Mouse (Mus musculus) midbrain, embryonic 11.5 days (tissue): ENCODE data around the gene Commd2. TPM values are rescaled to one million over a fixed set of nuclear protein-coding genes. Genes with fewer than 3 reads are reported as not detected.

Experiments
- ATAC-seq: fragments of 200-750 bp; cut with Nextera tagmentation; 2 replicates; pipeline ENCODE4 v1.8.0; 2017; ENCODE audit warnings: moderate TSS enrichment, moderate library complexity; ENCODE audit not compliant: low FRiP score
- DNase-seq: peaks from one replicate; pipeline ENCODE4 v3.0.0; 2015; ENCODE audit warnings: low spot score; ENCODE audit errors: missing footprints
- H3K27ac ChIP-seq: fragments of 300-500 bp; sonication (generic); 2 replicates; pipeline ENCODE4 v1.5.1; 2014; ENCODE audit warnings: low read depth, low read length
- H3K27me3 ChIP-seq: fragments of 300-500 bp; sonication (generic); 2 replicates; pipeline ENCODE4 v1.6.1; 2014; ENCODE audit warnings: mild to moderate bottlenecking, low read length, moderate library complexity, mixed read lengths; ENCODE audit not compliant: control insufficient read depth, insufficient read depth
- H3K36me3 ChIP-seq: fragments of 300-500 bp; sonication (generic); 2 replicates; pipeline ENCODE4 v1.6.1; 2014; ENCODE audit warnings: mild to moderate bottlenecking, low read length, moderate library complexity, mixed read lengths; ENCODE audit not compliant: control insufficient read depth, insufficient read depth
- H3K4me1 ChIP-seq: fragments of 300-500 bp; sonication (generic); 2 replicates; pipeline ENCODE4 v1.6.1; 2014; ENCODE audit warnings: low read length; ENCODE audit not compliant: control insufficient read depth, insufficient read depth
- H3K4me2 ChIP-seq: fragments of 300-500 bp; sonication (generic); 2 replicates; pipeline ENCODE4 v1.6.1; 2014; ENCODE audit warnings: mild to moderate bottlenecking, moderate library complexity
- H3K4me3 ChIP-seq: fragments of 300-500 bp; sonication (generic); 2 replicates; pipeline ENCODE4 v1.5.1; 2014; ENCODE audit warnings: low read depth, low read length
- H3K9ac ChIP-seq: fragments of 300-500 bp; sonication (generic); 2 replicates; pipeline ENCODE4 v1.6.1; 2014; ENCODE audit warnings: low read length
- H3K9me3 ChIP-seq: fragments of 300-500 bp; sonication (generic); 2 replicates; pipeline ENCODE4 v1.6.1; 2016; ENCODE audit warnings: low read length; ENCODE audit not compliant: control insufficient read depth
- WGBS: fragments of 180-500 bp; shearing (Covaris S2); extraction: QIAGEN DNeasy Blood & Tissue Kit; methylation state at CpG from one replicate; pipeline ENCODE4 v1.1.7; 2014; 5-methylcytosine and 5-hydroxymethylcytosine counted together
- polyA plus RNA-seq: library from polyadenylated mRNA; unstranded; fragments of >200 nt; fragmentation: Nextera tagmentation; extraction: Ambion mirVana; gene quantifications from 2 replicates; pipeline ENCODE4 v1.2.1, GENCODE M21; 2014

Commd2 gene
- polyA plus RNA-seq, 1 experiment from 2014 or later, result 99.9 TPM

DNA sequence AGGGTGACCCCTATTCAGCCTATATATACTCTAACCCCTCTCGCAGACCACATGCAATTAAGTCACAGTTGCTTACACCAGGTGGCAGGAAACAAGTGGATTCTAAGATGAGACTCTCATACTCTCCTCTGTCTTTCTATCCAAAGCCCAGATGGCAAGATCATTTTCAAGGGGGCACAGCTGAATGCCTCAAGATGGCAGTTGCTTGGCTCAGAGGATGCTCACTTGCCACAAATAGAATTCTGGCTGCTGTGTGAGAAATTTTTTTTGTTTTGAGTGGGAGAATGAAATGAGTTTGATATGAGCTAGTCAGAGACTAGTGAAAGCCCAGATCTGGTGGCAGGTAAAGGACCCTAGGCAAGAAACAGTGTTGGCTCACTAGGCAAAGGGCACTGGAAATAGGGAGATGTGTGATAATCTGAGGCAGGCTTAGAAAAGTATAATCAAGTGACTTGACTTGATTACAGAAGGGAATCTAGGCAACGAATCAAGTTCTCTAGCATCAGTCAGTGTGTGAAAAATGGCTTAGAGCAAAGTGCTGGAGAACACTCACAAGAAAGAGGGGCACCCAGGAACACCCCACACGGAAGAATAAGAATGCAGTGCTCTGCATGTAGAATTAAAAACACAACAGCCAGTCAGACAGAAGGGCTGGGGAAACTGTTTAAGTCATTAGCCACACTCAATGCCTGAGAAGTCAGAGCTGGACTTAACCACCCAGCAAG, 16.6 kb downstream of the Commd2 start:
- Histone ChIP-seq H3K4me3 (no peak overlapping the region), H3K4me2 (no peak overlapping the region), H3K9ac (no peak overlapping the region), H3K27me3 (no peaks in the 10 kb centered on the region), H3K36me3 (no peaks in the 10 kb centered on the region), H3K4me1 (no peaks in the 10 kb centered on the region), H3K27ac (no peak overlapping the region), H3K9me3 (no peaks in the 10 kb centered on the region)
- DNase-seq (peak; percentile 10), ATAC-seq (no peak)
- WGBS, result 83% methylated on average over 3 of the region's 3 CpGs

DNA sequence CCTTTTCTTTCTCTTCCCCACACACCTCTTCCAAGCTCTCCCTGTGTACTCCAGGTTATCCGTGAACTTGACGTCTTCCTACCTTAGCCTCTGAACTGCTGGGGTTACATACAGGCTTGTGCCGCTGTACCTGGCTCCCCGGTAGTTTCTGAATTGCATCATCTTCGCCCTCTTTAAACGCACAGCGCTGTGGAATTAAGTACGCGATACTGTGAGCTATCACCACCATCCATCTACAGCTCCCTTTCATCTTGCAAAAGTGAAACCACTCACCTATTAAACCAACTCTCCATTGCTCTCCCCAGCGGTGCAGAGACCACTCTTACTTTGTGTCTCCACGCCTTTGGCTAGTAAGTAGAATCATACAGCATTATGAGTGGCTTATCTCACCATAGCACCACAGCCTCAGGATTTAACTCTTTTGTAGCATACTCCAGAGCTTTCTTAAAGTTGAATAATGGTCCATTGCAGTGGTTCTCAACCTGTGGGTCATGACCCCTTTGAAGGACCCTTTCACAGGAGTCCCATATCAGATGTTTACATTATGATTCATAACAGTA, 24.5 kb downstream of the Commd2 start:
- Histone ChIP-seq H3K4me3 (no peak overlapping the region), H3K9me3 (no peaks in the 10 kb centered on the region), H3K9ac (no peak overlapping the region), H3K4me2 (no peak overlapping the region), H3K27ac (no peak overlapping the region), H3K4me1 (no peaks in the 10 kb centered on the region), H3K36me3 (no peaks in the 10 kb centered on the region), H3K27me3 (no peaks in the 10 kb centered on the region)
- DNase-seq (peak; percentile 62), ATAC-seq (no peak)
- 82% methylated on average over 11 of the region's 11 CpGs for WGBS

DNA sequence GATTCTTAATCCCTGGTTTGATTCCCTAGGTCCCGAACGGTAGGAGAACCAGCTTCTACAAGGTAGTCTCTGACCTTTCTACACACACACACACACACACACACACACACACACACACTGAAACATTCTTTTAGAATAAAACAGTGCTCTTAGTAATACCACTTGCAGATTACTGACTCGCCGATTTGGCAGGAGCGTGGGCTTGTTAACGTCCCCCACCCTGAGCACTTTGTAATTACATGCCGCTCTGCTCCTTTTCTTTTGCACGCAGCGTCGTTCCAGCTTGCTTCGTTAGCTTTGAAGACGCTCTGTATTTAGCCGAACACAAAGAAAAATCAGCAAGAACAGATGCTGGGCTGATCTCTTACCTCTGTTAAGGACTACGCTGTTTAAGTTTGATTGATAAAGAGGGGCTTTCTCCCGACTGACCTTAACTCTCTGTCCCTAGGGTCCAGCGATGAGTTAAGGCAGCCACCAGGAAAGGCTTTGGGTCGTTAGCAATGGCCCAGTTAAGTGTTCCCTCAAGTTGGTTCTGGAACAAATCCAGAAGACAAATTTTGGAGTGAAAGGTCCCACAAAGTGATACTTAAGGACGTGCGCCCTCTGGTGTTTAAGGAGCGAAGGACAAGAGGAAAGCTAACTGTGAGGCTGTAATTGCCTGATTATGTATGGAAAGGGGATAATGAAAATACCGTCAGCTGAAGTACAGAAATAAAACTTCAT, 26.1 kb downstream of the Commd2 start:
- Histone ChIP-seq H3K4me2 (peak overlapping the region; percentile 34), H3K9me3 (no peaks in the 10 kb centered on the region), H3K27ac (no peak overlapping the region), H3K27me3 (no peaks in the 10 kb centered on the region), H3K4me1 (no peaks in the 10 kb centered on the region), H3K4me3 (peak overlapping the region; percentile 4; the same call in 1 of the 2 replicates), H3K9ac (peak overlapping the region; percentile 9; the same call in 1 of the 2 replicates), H3K36me3 (no peaks in the 10 kb centered on the region)
- 24% methylated on average over 21 of the region's 21 CpGs for WGBS
- peak; percentile 98 for DNase-seq
- ATAC-seq, result peak; percentile 62

DNA sequence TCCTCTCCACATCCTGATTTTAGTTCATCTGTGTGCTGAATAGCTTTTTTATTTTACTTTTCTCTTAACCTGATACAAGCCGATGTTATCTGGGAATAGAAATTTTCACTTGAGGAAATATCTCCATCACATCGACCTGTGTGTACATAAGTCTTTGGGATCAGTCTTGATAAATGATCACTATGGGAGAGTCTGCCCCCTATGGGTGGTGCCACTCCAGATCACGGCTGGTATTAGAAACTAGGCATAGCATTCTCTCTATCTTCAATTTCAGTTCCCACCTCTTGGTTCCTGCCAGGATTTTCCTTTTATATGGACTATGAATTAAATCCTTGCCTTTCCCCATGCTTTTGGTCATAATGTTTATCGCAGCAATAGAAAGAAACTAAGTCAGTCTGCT, 31.8 kb downstream of the Commd2 start:
- WGBS, result 76% methylated on average over 4 of the region's 4 CpGs

DNA sequence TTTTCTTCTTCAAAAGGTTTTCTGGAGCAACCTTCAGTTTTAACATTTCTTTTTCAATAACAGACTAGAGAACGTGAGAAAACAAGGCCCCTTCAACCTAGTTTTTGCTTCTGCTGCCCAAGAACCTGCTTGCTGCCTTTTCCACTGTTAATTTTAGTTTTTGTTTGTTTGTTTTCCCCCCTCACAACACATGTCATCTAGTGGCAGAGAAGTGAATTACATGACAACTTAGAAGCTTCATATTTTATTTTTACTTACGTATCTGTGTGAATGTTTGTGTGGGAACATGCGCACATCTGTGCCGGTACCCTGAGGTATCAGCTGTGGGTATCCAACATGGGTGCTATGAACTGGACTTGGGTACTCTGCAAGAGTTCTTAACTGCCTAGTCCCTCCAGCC, 35.9 kb downstream of the Commd2 start:
- no peak for DNase-seq
- no peaks in the 10 kb centered on the region for H3K4me1 ChIP-seq
- WGBS, result 91% methylated on average over 4 of the region's 4 CpGs
- H3K4me2 ChIP-seq, result no peak overlapping the region
- H3K27ac ChIP-seq, result no peak overlapping the region
- no peak overlapping the region for H3K4me3 ChIP-seq
- no peaks in the 10 kb centered on the region for H3K27me3 ChIP-seq
- no peak for ATAC-seq
- no peak overlapping the region for H3K9ac ChIP-seq
- no peaks in the 10 kb centered on the region for H3K36me3 ChIP-seq
- H3K9me3 ChIP-seq, result no peaks in the 10 kb centered on the region

More for the DNA sequence above, 31.8 kb downstream of the Commd2 start:
- ATAC-seq, result no peak
- no peak overlapping the region for H3K4me3 ChIP-seq
- no peak overlapping the region for H3K4me2 ChIP-seq
- no peaks in the 10 kb centered on the region for H3K4me1 ChIP-seq
- no peaks in the 10 kb centered on the region for H3K27me3 ChIP-seq
- peak; percentile 44 for DNase-seq
- H3K9ac ChIP-seq, result no peak overlapping the region
- H3K9me3 ChIP-seq, result no peaks in the 10 kb centered on the region
- no peak overlapping the region for H3K27ac ChIP-seq
- H3K36me3 ChIP-seq, result no peaks in the 10 kb centered on the region

DNA sequence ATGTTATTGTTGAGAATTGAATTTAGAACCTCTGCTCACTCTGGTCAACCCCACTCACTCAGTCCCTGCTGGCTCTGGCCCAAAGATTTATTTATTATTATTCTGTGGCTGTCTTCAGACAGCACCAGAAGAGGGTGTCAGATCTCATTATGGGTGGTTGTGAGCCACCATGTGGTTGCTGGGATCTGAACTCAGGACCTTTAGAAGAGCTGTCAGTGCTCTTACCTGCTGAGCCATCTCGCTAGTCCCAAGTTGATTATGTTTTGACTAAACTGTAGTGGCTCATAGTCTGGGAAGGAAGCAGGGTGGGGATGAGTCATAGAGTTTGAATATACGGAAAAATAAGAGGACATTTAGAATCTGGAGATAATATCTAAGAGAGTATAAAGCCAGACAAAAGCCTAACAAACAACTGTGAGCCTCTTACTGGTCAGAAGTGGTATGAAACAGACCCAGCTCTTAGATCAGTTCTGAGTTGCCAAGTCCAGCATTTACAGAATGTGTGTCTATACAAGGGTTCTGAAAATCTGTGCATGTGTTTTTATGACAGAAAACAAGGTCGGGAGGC, 39.0 kb downstream of the Commd2 start:
- 84% methylated on average over 3 of the region's 3 CpGs for WGBS
- Histone ChIP-seq H3K36me3 (no peaks in the 10 kb centered on the region), H3K9me3 (no peaks in the 10 kb centered on the region), H3K9ac (no peak overlapping the region), H3K4me3 (no peak overlapping the region), H3K27ac (no peak overlapping the region), H3K27me3 (no peaks in the 10 kb centered on the region), H3K4me1 (no peaks in the 10 kb centered on the region), H3K4me2 (no peak overlapping the region)
- no peak for DNase-seq
- no peak for ATAC-seq

DNA sequence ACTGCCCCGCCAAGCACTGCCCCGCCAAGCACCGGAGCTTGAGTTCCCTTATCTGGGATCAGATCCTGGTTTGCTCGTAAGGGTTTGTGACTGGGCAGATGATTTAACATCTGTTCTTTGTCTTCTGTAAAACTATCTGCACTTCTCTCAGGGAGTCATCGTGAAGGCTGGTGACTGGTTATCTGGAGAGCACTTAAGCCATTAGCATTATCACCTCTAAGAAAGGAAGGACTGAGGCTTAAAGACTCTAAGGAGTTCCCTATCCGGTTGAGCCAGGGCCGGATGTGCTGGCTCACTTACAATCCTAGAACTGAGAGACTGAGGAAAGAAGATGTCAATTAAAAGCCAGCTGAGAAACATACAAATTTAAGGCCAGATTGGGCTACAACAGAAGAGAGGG, 39.7 kb downstream of the Commd2 start:
- WGBS, result 84% methylated on average over 7 of the region's 7 CpGs
- no peak for ATAC-seq

DNA sequence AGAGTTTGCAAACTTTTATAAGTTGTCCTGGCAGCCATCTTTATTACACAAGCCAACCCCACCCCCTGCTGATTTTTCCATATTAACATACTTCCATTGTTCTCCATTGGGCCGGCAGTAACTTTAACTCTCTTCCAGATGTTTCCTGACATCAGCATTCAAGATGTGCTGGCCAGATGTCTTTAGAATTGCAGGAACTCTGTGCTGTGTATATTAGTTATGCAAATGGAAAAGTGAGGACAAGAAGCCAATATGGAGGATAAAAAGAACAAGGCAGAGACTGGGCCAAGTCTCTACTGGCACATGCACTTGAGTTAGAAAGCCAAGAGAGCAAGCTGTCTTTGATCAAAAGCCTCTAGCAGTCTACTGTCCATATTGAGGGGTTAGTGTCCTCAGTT, 46.9 kb downstream of the Commd2 start:
- Histone ChIP-seq H3K36me3 (no peaks in the 10 kb centered on the region), H3K4me3 (no peak overlapping the region), H3K9ac (no peak overlapping the region), H3K9me3 (no peaks in the 10 kb centered on the region), H3K4me1 (no peaks in the 10 kb centered on the region), H3K27me3 (no peaks in the 10 kb centered on the region), H3K4me2 (no peak overlapping the region), H3K27ac (no peak overlapping the region)
- no peak for ATAC-seq
- DNase-seq, result no peak
- 64% methylated on average over 1 of the region's 1 CpGs for whole genome bisulfite sequencing

More for the DNA sequence above, 39.7 kb downstream of the Commd2 start:
- H3K4me1 ChIP-seq, result no peaks in the 10 kb centered on the region
- no peak overlapping the region for H3K9ac ChIP-seq
- H3K36me3 ChIP-seq, result no peaks in the 10 kb centered on the region
- H3K27ac ChIP-seq, result no peak overlapping the region
- H3K27me3 ChIP-seq, result no peaks in the 10 kb centered on the region
- DNase-seq, result no peak
- no peaks in the 10 kb centered on the region for H3K9me3 ChIP-seq
- H3K4me2 ChIP-seq, result no peak overlapping the region
- no peak overlapping the region for H3K4me3 ChIP-seq
